Mouse (Mus musculus): ENCODE results near the gene Hoxd12.
A peak's percentile ranks its signal among the peaks of the same experiment; 100 is the strongest.

Hoxd12 gene

GRCm38 (mm10) chr2:74674881-74675665, at the start of gene Hoxd12:
Gene Hoxd12 (plus strand): TSS chr2:74675013.
- no peak for DNase-seq

DNA sequence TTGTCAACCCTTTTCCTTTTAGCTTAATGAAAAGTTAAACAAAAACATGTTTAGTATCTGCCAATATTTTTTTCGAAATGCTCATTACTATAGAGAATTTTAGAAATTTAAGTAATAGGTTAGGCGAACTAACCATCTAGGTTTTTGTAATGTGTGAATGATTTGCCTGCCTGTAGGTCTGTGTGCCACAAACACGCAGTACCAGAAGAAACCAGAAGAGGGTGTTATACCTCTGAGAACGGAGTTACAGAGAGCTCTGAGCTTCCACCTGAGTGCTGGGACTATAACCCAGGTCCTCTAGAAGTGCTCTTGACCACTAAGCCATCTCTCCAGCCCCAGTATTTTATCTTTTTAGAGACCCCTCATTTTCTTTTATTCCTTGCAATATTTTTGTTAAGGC, 39.4 kb upstream of the Hoxd12 start:
- no peak for DNase-seq

DNA sequence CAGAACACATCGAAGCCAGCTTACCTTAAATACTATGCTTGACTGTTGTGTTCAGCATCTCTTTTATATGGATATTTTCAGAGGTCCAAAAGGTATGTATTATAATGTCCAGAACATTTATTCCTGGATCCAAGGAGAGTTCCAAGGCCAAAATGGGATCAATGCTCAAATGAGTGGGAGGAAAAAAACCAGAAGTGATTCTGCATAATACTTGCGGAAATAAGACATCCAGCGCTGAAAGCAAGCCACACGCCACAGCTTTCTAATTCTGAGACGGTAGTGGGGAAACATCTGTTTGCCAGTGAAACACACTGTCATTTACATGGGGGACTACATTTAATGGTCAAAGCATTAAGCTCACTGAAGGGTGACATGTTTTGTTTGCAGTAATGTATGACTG, 32.4 kb upstream of the Hoxd12 start:
- no peak for DNase-seq

DNA sequence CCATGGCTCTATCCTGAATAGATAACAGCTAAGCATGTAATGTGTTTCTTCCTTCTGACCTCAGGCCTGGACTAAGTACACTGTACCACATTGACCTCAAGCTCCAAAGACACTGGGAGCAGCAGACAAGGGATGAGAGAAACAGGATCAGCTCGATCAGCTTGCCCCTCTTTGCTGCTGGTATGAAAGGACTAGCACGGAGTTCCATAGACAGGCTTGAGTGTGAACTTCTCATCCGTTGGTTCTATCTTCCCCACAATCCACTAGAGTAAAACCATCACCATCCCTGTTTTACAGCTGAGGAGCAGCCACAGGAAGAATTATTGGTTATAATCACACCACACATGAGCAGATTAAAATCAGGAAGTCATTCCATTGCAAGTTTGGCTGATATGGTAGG, 29.2 kb upstream of the Hoxd12 start:
- no peak for DNase-seq

DNA sequence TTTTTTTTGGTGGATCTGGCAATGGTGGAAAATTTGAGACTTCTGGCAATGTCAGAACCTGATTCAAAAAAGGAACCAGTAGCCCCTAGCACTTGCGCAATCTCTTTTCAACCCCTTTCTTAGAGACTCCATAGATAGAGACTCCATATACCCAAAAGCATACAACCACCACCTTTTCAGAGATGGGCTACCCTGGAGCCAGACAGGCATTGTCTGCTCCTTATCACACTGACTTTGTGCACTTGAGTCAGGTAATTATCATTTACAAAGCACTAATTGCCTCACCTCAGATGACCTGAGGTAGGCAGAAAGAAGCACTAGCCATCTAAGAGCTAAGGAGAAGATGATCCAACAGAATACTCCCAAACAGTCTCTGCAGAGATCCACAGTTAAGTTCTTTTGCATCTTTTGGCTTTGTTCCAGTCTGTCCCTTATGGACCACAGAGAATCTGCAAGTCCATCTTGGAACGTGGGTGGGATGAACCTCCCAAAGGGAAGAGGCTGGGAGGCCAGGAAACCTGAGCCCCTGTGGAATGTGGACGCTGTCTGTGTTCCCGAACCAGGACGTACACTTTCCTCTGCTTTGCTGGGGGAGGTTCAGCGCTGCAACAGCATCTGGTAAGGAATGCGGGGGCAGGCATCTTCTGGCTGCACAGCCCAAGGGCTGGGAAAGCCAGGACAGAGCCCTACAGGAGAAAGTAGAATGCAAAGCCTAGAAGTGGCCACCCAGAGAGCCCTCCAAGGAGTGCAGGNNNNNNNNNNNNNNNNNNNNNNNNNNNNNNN, 27.5 kb upstream of the Hoxd12 start:
- DNase-seq, result no peak

DNA sequence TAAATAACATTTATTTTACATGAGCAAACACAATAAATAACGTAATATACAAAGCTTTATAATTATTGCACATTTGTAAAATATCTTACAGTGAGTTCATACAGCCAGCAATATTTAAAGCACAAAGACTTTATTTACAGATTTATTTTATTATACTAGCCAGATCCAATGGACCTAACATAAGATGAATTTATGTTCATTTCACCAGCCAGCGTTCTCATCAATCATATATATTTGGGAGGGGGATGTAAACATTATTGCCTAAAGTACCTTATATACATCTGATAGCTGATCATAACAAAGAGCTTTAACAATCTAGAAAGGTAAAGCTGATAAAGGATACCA, 21.8 kb upstream of the Hoxd12 start:
- DNase-seq, result no peak

- DNase-seq, result no peak
Observed at GRCm38 (mm10) chr2:74653781-74654535, 20.9 kb upstream of the Hoxd12 start.

- no peak for DNase-seq
Observed at GRCm38 (mm10) chr2:74654743-74655419, 19.9 kb upstream of the Hoxd12 start.

DNA sequence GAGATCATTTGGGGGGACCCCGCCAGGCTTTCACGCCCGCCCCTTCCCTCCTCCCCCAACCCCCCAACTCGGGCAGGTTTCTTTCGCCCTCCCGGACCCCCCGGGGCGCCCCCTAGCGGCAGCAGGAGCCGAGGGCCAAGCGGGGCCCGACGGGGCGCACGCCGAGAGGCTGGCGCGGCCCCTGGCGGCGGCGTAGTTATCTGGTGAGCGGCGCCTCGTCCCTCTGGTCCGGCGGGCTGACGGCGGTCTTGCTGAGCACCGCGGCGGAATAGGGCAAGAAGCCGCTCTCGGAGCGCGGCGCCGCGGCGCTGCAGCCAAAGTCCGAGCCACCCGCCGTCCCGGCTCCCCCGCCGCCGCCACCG, 19.4 kb upstream of the Hoxd12 start:
- peak; percentile 68 for DNase-seq

- peak; percentile 60 for DNase-seq
Observed at GRCm38 (mm10) chr2:74655821-74656631, 18.8 kb upstream of the Hoxd12 start.

GRCm38 (mm10) chr2:74656632-74657021, 18.2 kb upstream of the Hoxd12 start:
- DNase-seq, result no peak

- peak; percentile 66 for DNase-seq
Observed at GRCm38 (mm10) chr2:74657251-74658023, 17.4 kb upstream of the Hoxd12 start.

DNA sequence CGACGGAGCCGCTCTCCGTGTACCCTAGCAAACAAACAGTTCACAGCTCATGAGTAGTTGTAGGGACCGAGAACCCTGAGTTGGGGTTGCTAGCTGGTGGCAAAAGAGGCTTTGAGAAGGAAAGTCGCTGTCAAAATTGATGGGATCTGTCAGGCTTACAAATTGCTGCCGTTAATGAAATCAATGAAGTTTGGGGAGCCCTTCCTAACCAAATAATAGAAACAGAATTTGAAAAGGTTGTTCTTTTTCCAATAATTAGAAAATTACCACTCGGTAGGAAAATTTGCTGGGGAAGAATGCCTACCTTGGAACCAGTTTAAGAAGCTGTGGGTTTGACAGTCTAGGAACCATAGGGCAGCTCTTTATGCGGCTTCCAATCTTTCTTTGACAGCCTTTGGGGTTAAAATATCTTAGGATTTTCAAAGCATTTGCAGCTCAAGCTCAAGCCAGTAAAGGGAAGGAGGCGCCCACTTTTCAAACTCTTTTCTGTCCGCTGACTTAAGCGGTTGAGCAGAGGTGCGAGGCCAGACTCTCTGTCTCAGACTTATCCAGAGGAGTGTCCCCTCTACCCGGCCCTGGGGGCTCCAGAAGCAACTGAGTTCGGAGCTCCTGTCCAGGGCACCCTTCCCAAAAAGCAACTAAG, 16.7 kb upstream of the Hoxd12 start:
- DNase-seq, result no peak

DNA sequence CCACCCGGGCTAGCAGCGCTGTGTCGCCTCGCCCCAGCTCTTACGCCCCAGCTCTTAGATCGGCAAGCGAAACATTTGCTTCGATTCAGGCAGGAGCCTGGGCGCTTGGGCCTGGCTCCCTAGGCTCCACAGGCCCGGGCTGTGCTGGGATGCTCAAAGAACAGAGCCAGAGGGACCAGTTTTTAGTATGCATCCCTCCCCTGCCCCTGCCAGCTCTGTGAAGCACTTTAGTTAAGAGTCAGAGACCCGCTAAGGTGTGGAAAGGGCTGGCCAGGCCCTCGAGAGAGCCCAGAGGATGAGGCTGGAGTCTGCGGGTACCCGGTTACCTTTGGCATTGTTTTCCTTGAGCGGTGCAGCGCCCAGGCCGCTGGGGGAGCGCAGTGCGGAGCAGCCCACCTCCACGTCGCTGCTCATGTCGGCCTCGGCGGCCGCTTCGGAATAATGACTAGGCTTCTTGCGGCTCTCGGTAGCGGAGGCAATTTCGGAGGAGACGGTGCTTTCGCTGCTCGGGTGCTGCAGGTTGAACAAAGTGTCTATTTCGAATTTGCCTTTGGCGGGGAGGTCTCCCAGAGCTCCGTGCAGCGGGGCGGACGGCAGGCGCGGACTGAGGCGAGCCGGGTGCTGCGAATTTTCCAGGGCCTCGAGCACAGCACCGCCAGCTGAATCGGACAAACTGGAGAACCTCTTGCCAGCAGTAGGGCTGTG, 16.0 kb upstream of the Hoxd12 start:
- DNase-seq, result no peak

- no peak for DNase-seq
Observed at GRCm38 (mm10) chr2:74659507-74660005, 15.3 kb upstream of the Hoxd12 start, which contains the start of gene Evx2. Gene Evx2 (minus strand): TSS chr2:74659557.

DNA sequence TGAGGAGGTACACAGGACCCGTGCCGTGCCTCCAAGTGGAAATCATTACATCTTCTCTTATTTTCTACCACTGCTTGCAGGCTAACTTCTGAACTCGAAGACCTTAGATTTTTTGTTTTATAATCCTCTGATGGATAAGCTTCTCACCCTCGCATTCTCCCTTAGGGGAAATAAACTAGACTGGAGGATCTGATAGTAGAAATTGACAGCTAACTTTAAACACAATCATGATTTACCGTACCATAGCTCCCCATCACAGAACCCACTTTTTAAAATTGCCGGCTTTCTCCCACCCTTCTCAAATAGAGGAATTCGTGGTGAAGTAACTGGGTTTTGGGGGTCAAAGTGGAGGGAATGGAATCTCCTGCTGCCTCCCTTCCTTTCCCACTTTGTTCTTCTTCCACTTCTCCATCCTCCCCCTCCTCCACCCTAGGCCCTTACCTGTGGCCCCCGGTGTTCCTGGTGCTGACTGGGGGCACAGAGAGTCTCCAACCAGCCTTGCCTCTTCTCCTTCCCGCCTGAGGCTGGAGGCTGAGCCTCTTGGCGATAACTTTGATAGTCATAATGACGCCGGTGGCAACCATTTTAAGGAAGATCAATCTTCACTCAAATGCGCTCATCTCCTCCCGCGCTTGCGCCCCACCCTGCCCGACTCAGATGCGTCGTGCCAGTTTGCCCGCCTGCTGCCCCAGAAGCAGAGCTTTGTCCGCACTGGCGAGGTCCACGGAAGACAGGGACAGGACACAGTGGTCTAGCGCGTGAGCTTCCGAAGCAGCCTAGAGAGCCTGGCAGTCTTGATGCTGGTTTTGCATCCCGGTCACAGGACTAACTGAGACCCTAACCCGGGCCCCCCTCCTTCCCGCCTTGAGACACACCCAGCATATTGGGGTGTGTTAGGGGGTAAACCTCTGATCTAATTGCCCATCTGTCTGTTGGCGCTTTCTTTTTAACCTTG, 14.1 kb upstream of the Hoxd12 start:
- DNase-seq, result no peak

- peak; percentile 62 for DNase-seq
Observed at GRCm38 (mm10) chr2:74661685-74662084, 13.1 kb upstream of the Hoxd12 start.

- DNase-seq, result peak; percentile 61
Observed at GRCm38 (mm10) chr2:74663291-74663925, 11.4 kb upstream of the Hoxd12 start.
